Mouse (Mus musculus): ENCODE results near the gene Olfr1366. TPM values are rescaled to one million over a fixed set of nuclear protein-coding genes. Genes with fewer than 3 reads are reported as not detected.

Gene Olfr1366
- not detected in 2 replicates for polyA plus RNA-seq (2012)

DNA sequence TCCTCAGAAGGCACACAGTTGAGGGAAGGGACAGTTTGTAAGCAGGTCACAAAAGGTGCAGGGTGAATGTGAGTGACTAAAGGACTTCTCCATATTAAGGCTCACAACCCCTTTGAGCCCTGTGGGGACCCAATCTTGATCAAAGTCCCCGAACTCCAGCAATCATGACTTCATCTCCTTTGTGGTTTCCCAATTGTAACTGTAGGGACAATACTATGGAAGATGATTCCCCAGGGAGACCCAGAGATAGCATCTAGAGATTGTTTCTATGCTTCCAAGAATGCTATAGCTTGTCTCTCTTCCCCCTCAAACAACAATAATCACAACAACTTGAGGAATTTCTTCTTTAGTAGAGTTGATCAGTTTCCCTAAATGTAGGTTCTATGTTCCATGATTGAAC lies at the start of gene Olfr1366:
Olfr1366 (minus strand) TSS at position 101 of the 400 bp plus-strand sequence.
- Histone ChIP-seq H3K4me3 (replicated peaks) (no peak within 1 kb of the TSS), H3K27me3 (ENCODE audit: control insufficient read depth) (peaks cover 15% of the 10 kb centered on the region), H3K36me3 (ENCODE audit: control insufficient read depth) (no peaks in the 10 kb centered on the region), H3K4me1 (ENCODE audit: control insufficient read depth) (no peaks in the 10 kb centered on the region), H3K9me3 (ENCODE audit: control insufficient read depth, low read length) (no peaks in the 10 kb centered on the region)
- TF ChIP-seq TAL1 (IDR thresholded peaks at IDR 0.05; ENCODE audit: low read length) (no peak), GATA1 (IDR thresholded peaks at IDR 0.05; ENCODE audit: low read length) (no peak)

DNA sequence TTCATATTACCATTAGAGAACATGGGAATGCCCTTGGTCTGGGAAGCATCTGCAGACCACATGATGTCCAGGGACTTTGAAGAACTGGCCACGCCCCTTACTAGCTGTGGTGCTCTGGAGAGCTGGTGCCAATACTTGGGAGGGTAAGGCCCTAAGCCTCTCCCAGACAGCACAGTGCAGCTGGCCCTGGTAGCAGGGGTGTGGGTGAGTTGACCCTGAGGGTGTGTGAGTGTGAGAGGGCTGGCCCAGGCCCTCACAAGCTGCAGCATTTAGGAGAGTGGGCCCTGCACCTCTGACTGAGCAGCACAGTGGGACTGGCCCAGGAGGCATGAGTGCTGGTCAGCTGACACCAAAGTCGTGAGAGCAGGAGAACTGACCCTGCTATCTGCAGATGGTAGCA lies 49.0 kb upstream of the Olfr1366 start:
- no peak overlapping the region for H3K4me3 ChIP-seq (replicated peaks)

DNA sequence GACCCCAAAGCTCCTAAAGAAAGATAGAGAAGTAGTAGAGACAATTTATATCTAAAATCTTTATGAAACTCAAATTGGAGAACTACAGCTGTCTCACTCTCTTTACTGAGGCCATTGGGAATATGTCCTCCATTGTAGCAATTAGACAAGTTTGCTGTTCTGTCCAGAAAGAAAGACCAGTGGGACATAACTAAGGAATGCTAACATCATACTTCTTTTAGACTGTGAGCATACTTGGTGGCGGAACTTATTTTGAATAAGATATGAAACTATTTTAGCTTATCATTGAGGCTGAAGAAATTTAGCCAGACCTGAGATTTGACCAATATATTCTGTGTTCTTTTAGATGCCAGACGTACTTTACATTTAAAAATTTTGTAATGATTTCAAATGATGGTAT lies 39.1 kb upstream of the Olfr1366 start, which contains the start of gene Olfr1364:
Olfr1364 (minus strand) TSS at position 101 of the 400 bp plus-strand sequence.
- TF ChIP-seq GATA1 (IDR thresholded peaks at IDR 0.05; ENCODE audit: low read length) (no peak), TAL1 (IDR thresholded peaks at IDR 0.05; ENCODE audit: low read length) (no peak)

More for the DNA sequence above, 49.0 kb upstream of the Olfr1366 start:
- Histone ChIP-seq H3K27me3 (ENCODE audit: control insufficient read depth) (no peaks in the 10 kb centered on the region), H3K9me3 (ENCODE audit: control insufficient read depth, low read length) (no peaks in the 10 kb centered on the region), H3K36me3 (ENCODE audit: control insufficient read depth) (no peaks in the 10 kb centered on the region), H3K4me1 (ENCODE audit: control insufficient read depth) (no peaks in the 10 kb centered on the region)
- TF ChIP-seq TAL1 (IDR thresholded peaks at IDR 0.05; ENCODE audit: low read length) (no peak), GATA1 (IDR thresholded peaks at IDR 0.05; ENCODE audit: low read length) (no peak)

GRCm38 (mm10) chr13:21559793-21560192 lies 17.2 kb upstream of the Olfr1366 start, which contains the start of gene Olfr1535:
Gene Olfr1535, minus strand, starts transcription at chr13:21559893.
- Histone ChIP-seq H3K4me1 (ENCODE audit: control insufficient read depth) (no peaks in the 10 kb centered on the region), H3K4me3 (replicated peaks) (no peak within 1 kb of the TSS), H3K27me3 (ENCODE audit: control insufficient read depth) (no peaks in the 10 kb centered on the region), H3K9me3 (ENCODE audit: control insufficient read depth, low read length) (no peaks in the 10 kb centered on the region), H3K36me3 (ENCODE audit: control insufficient read depth) (no peaks in the 10 kb centered on the region)
- no peak for TF ChIP-seq TAL1 (IDR thresholded peaks at IDR 0.05; ENCODE audit: low read length)
- TF ChIP-seq GATA1 (IDR thresholded peaks at IDR 0.05; ENCODE audit: low read length) = no peak

More for the DNA sequence above, 39.1 kb upstream of the Olfr1366 start, which contains the start of gene Olfr1364:
- Histone ChIP-seq H3K4me3 (replicated peaks) (no peak within 1 kb of the TSS), H3K36me3 (ENCODE audit: control insufficient read depth) (no peaks in the 10 kb centered on the region), H3K27me3 (ENCODE audit: control insufficient read depth) (no peaks in the 10 kb centered on the region), H3K9me3 (ENCODE audit: control insufficient read depth, low read length) (no peaks in the 10 kb centered on the region), H3K4me1 (ENCODE audit: control insufficient read depth) (no peaks in the 10 kb centered on the region)

DNA sequence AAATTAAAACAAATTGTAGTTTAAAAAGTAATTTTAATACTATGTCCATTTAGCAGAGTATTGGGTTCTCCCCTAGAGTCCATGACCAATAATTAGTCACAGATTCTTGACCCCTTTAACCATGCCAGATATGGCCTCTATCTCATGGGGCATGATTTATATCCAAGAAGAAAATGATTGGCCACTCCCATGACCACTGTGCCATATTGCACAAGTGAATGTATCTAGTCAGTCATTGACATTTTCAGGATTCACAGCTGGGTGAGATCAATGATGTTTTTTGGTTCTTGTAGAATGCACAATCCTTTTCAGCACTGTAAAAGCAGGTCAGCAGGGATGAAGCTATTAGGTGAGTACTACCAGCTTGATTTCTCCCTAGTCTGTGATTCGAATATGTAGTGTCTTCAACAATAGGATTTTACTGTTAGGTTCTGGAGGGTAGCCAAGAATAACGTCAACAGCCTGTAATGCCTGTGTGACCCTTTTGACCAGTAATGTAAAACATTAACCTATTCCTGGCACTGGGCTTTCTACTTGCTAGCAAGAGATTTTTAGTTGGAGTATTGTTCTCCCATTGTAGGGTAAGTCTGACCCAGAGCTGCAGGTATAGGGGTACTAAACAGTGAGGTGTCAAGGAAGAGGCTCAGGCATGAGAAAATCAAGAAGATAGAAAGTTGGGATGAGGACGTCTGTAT lies 8.0 kb upstream of the Olfr1366 start:
- Histone ChIP-seq H3K9me3 (ENCODE audit: control insufficient read depth, low read length) (no peaks in the 10 kb centered on the region), H3K4me1 (ENCODE audit: control insufficient read depth) (no peaks in the 10 kb centered on the region), H3K36me3 (ENCODE audit: control insufficient read depth) (no peaks in the 10 kb centered on the region), H3K27me3 (ENCODE audit: control insufficient read depth) (no peaks in the 10 kb centered on the region), H3K4me3 (replicated peaks) (no peak overlapping the region)
- no peak for TF ChIP-seq GATA1 (IDR thresholded peaks at IDR 0.05; ENCODE audit: low read length)
- no peak for TF ChIP-seq TAL1 (IDR thresholded peaks at IDR 0.05; ENCODE audit: low read length)

DNA sequence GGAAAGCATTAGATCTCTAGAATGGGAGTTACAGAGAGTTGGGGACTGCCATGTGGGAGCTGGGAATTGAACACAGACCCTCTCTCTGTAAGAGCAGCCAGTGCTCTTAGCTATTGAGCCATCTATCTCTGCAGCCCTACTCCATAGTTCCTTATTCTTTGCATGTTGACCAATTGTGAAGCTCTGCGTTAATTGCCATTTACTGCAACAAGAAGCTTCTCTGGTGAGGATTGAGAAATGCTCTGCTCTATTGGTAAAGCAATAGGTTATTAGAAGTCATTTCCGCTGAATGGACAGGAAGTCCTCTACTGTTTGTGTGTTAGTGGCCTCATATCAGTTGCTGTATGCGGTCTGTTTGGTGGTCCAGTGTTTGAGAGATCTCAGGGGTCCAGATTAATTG lies 6.9 kb upstream of the Olfr1366 start:
- Histone ChIP-seq H3K9me3 (ENCODE audit: control insufficient read depth, low read length) (no peaks in the 10 kb centered on the region), H3K36me3 (ENCODE audit: control insufficient read depth) (no peaks in the 10 kb centered on the region), H3K27me3 (ENCODE audit: control insufficient read depth) (no peaks in the 10 kb centered on the region), H3K4me1 (ENCODE audit: control insufficient read depth) (no peaks in the 10 kb centered on the region), H3K4me3 (replicated peaks) (no peak overlapping the region)
- TF ChIP-seq TAL1 (IDR thresholded peaks at IDR 0.05; ENCODE audit: low read length) (no peak), GATA1 (IDR thresholded peaks at IDR 0.05; ENCODE audit: low read length) (no peak)

GRCm38 (mm10) chr13:21530781-21531201 lies 11.8 kb downstream of the Olfr1366 start, which contains the start of gene Zkscan8:
Gene Zkscan8, minus strand, starts transcription at chr13:21531120.
- H3K4me3 ChIP-seq (replicated peaks) = peak within 1 kb of the TSS; percentile 90
- peaks cover 16% of the 10 kb centered on the region for H3K4me1 ChIP-seq (ENCODE audit: control insufficient read depth)
- H3K36me3 ChIP-seq (ENCODE audit: control insufficient read depth) = peaks cover 10% of the 10 kb centered on the region
- TF ChIP-seq TAL1 (IDR thresholded peaks at IDR 0.05; ENCODE audit: low read length) = no peak
- TF ChIP-seq GATA1 (IDR thresholded peaks at IDR 0.05; ENCODE audit: low read length) = no peak
- H3K27me3 ChIP-seq (ENCODE audit: control insufficient read depth) = peaks cover 14% of the 10 kb centered on the region
- H3K9me3 ChIP-seq (ENCODE audit: control insufficient read depth, low read length) = no peaks in the 10 kb centered on the region

- Histone ChIP-seq H3K4me3 (replicated peaks) (peak overlapping the region; percentile 90), H3K9me3 (ENCODE audit: control insufficient read depth, low read length) (no peaks in the 10 kb centered on the region), H3K4me1 (ENCODE audit: control insufficient read depth) (peaks cover 16% of the 10 kb centered on the region), H3K36me3 (ENCODE audit: control insufficient read depth) (peaks cover 16% of the 10 kb centered on the region), H3K27me3 (ENCODE audit: control insufficient read depth) (peaks cover 14% of the 10 kb centered on the region)
- TF ChIP-seq GATA1 (IDR thresholded peaks at IDR 0.05; ENCODE audit: low read length) = no peak
Measured at GRCm38 (mm10) chr13:21530136-21530535, 12.5 kb downstream of the Olfr1366 start.

DNA sequence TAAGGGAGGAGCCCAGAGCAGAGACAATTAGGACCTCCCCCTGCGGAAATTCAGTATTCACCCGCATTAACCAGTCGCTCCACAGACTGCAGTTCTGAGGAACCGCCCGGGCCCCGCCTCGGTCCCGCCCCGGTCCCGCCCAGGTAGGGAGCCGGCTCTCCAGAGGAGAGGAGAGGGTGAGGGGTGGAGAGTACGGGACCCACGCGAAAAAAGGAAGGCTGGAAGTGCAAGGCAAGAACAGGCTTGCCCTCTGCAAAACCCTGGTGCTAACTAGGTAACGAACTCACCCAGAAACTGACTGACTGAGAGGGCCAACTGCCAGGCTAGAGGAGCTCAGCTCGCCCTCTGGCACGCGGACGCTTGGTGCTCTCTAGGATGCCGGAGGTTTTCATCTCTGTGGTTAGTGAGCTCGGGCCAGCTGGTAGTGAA lies 36.4 kb downstream of the Olfr1366 start:
- Histone ChIP-seq H3K9me3 (ENCODE audit: control insufficient read depth, low read length) (no peaks in the 10 kb centered on the region), H3K4me1 (ENCODE audit: control insufficient read depth) (peaks cover 12% of the 10 kb centered on the region), H3K36me3 (ENCODE audit: control insufficient read depth) (no peaks in the 10 kb centered on the region), H3K4me3 (replicated peaks) (peak overlapping the region; percentile 82), H3K27me3 (ENCODE audit: control insufficient read depth) (no peaks in the 10 kb centered on the region)
- TF ChIP-seq TAL1 (IDR thresholded peaks at IDR 0.05; ENCODE audit: low read length) (no peak), GATA1 (IDR thresholded peaks at IDR 0.05; ENCODE audit: low read length) (no peak)
